Mouse (Mus musculus): ENCODE data around the gene Lrrc28. TPM values are rescaled to one million over a fixed set of nuclear protein-coding genes. Genes with fewer than 3 reads are reported as not detected.

Lrrc28 gene
- polyA plus RNA-seq, 1 experiment from 2014 or later = 22.3 TPM

DNA sequence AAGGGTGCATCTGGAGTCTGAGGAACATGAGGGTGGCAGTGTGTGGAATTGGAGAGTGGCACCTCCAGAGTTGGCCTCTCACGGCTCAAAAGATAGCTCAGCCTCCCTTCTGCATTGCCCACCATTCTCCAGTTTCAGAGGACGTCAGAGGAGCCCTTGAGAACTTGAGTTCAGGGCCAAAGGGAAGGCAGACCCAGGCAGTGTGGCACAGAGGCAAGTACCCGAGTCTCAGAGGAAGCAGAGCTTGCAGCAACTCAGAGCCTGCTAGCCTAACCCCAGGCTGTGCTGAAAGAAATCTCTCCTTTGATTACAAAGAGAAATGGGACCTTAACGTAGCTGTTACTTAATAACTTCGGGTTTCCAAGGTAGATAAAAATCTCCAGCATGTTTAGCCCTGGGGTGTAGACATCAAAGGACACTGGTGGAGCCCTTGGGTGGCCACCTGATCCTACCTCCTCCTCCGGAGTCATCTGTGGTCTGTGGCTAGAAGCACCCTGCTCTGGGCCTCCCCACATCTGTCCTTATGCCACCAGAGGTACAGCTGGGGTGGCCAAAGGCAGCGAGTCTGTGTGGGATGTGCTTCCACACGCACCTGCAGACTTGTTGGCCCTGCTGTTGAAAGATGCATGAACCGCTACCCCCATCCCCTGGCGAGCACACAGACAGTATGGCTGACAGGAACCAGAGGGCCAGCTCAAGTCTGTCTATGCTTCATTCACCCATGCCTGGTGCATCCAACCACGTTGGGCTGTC, 144.8 kb downstream of the Lrrc28 start:
- no peak; the same call in 1 of the 2 replicates for ATAC-seq (ENCODE audit: low FRiP score, low read depth)
- no peak overlapping the region for H3K4me3 ChIP-seq
- no peaks in the 10 kb centered on the region for H3K36me3 ChIP-seq
- H3K9me3 ChIP-seq = no peaks in the 10 kb centered on the region
- no peak overlapping the region for H3K9ac ChIP-seq
- H3K27ac ChIP-seq = no peak overlapping the region
- H3K4me2 ChIP-seq (replicated peaks) = no peak overlapping the region
- no peaks in the 10 kb centered on the region for H3K27me3 ChIP-seq
- 30% methylated on average over 11 of the region's 11 CpGs for WGBS
- peaks cover 36% of the 10 kb centered on the region for H3K4me1 ChIP-seq

DNA sequence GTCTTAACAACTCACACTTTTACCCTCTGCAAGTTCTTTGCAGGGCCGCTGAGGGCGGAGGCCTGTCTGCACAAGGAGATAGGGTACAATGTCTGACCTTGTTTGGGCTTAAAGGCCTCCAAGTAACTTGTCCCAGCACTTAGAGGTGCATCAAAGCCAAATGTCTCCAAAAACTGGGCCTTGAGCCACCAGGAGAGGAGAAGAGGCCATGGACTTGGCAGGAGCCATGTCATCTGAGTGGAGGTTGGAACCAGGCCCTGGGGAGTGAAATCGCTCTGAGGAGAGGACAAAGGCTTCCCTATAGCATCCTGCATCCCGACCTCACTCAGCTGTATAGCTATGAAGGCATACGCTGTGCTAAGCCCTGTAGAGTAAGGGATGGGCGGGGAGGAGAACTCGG, 145.6 kb downstream of the Lrrc28 start:
- no peak overlapping the region for H3K27ac ChIP-seq
- no peak for ATAC-seq (ENCODE audit: low FRiP score, low read depth)
- H3K4me2 ChIP-seq (replicated peaks) = no peak overlapping the region
- H3K9me3 ChIP-seq = no peaks in the 10 kb centered on the region
- no peak overlapping the region for H3K4me3 ChIP-seq
- H3K9ac ChIP-seq = no peak overlapping the region
- H3K36me3 ChIP-seq = no peaks in the 10 kb centered on the region
- no peaks in the 10 kb centered on the region for H3K27me3 ChIP-seq
- H3K4me1 ChIP-seq = peaks cover 36% of the 10 kb centered on the region
- WGBS = 90% methylated on average over 7 of the region's 7 CpGs

DNA sequence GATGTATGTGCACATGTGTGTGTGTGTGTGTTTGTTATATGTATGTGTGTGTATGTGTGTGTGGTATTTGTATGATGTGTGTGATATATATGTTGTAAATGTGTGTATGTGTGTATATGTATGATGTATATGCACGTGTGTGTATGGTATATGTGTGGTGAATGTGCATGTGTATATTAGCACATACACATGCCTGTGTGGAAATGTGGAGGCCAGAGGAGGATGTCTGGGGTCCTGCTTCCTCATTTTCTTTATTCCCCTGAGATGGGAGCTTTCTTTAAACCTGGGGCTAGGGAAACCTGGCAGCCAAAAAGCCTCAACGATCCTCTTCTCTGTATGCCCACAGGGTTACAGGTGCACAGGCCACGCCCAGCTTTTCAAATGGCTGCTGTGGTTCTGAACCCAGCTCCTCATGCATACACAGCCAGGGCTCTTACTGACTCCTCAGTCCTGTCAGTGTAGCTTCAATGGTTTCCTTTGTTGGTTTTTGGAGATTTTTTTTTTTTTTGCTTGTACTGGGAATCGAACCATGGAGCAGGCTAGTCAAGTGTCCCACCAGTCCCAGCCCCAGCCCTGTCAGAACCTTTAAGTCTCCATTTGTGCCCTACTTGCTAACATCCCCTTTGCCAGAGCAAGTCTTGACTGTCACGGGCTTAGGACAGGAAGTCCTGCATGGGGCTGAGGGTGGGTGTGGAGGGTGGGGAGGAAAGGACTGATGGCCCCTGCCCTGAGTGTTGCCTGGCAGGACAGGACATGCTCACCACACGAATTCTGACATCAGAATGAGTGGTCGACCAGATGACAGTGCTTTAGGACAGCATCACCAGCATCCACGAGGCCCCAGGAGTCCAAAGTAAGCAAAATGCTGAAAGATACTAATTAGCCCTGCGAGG, 151.0 kb downstream of the Lrrc28 start:
- Histone ChIP-seq H3K36me3 (no peaks in the 10 kb centered on the region), H3K4me3 (no peak overlapping the region), H3K27ac (no peak overlapping the region), H3K4me1 (0 out of 2 replicates have a peak, but pooled peaks cover 1% of the 10 kb centered on the region), H3K27me3 (no peaks in the 10 kb centered on the region), H3K9me3 (no peaks in the 10 kb centered on the region), H3K9ac (no peak overlapping the region), H3K4me2 (replicated peaks) (no peak overlapping the region)
- WGBS = 68% methylated on average over 9 of the region's 9 CpGs
- ATAC-seq (ENCODE audit: low FRiP score, low read depth) = no peak

DNA sequence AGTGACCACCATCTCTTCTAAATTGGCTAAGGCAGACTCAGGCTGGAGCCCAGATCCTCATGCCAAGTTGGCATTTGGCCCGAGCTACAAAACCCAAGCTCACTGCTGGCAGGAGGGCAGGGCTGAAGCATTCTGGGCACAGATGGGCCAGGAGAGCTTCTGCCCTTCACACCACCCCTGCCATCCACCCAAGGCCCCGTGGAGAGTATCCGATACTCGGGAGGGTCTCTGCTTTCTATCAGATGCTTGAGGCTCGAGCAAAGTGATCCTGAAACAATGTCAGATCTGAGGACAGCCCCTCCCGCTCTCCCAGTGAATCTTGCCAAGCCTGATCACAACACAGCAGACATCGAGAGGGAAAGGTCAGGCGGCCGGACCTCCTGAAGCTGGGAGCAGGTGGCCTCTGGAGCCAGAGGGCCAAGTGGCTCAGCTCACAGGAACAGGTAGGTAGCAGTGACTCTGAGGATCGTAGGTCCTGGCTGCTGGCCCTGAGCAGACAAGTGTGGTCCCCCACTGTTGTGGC, 157.1 kb downstream of the Lrrc28 start:
- no peaks in the 10 kb centered on the region for H3K9me3 ChIP-seq
- 81% methylated on average over 10 of the region's 10 CpGs for WGBS
- H3K27ac ChIP-seq = no peak overlapping the region
- no peak for ATAC-seq (ENCODE audit: low FRiP score, low read depth)
- H3K27me3 ChIP-seq = no peaks in the 10 kb centered on the region
- H3K4me2 ChIP-seq (replicated peaks) = no peak overlapping the region
- no peaks in the 10 kb centered on the region for H3K36me3 ChIP-seq
- no peak overlapping the region for H3K9ac ChIP-seq
- no peak overlapping the region for H3K4me3 ChIP-seq
- peaks cover 34% of the 10 kb centered on the region for H3K4me1 ChIP-seq

DNA sequence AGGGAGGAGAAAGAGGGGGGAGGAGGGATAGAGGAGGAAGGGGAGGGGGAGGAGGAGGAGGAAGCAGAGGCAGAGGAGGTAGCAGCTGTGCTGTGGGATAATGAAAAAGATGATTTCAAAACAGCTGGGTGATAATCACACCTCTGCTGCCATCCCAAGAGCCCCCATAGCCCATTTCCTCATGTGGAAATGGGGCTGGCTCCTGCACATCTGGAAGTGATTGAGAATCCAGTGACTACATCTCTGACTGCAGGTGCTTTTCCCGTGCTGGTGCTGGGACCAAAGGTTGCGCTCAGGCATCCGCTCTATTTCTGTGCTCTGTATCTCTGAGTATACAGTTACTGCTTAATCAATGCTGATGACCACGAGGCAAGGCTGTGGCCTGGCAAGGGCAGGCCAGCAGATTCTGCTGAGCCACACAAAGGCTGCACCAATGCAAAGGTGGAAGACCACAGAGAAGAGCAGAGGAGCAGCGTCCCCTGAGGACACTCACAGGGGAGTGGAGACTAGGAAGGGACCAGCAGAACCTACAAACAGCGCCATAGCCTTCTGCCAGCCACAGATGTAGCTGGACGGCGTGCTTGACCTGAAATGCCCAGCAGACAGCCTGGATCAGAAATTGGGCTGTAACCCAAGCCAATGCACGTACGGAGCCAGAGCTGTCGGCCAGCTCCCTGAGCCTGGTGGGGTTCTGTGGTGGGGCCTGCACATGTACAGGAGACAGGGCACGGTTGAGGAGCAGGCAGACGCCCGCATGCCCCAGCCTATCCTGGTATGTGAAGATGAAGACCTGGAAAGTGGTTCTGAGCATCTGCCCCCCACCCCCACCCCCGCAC, 157.9 kb downstream of the Lrrc28 start:
- no peaks in the 10 kb centered on the region for H3K36me3 ChIP-seq
- peaks cover 42% of the 10 kb centered on the region for H3K4me1 ChIP-seq
- 55% methylated on average over 15 of the region's 15 CpGs for WGBS
- no peaks in the 10 kb centered on the region for H3K27me3 ChIP-seq
- no peaks in the 10 kb centered on the region for H3K9me3 ChIP-seq
- H3K9ac ChIP-seq = no peak overlapping the region
- H3K4me3 ChIP-seq = no peak overlapping the region
- H3K4me2 ChIP-seq (replicated peaks) = 0 out of 2 replicates have a peak overlapping the region, but pooled peaks have one; percentile 16
- H3K27ac ChIP-seq = no peak overlapping the region
- ATAC-seq (ENCODE audit: low FRiP score, low read depth) = no peak

DNA sequence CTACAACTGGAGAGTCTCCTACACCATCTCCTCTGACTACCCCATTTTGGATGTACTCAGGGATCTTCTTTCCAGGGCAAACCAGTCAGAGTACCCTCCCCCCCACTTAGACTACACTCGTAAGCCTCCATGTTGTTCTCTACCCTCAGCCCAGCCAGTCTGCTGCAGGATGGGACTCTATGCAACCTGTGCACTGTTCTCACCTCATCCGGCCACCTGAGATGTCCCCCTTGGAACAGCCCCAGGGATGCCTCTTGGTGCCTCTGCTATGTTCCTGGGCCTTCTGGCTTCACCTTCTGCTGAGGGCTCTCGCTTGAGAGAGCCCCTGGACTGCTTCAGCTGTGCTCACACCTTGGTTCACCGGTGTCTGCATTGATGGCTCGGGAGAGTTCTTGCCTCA, 158.7 kb downstream of the Lrrc28 start:
- H3K36me3 ChIP-seq = no peaks in the 10 kb centered on the region
- H3K4me2 ChIP-seq (replicated peaks) = no peak overlapping the region
- ATAC-seq (ENCODE audit: low FRiP score, low read depth) = no peak
- H3K9me3 ChIP-seq = no peaks in the 10 kb centered on the region
- 67% methylated on average over 5 of the region's 5 CpGs for WGBS
- no peak overlapping the region for H3K27ac ChIP-seq
- H3K4me3 ChIP-seq = no peak overlapping the region
- no peaks in the 10 kb centered on the region for H3K27me3 ChIP-seq
- no peak overlapping the region for H3K9ac ChIP-seq
- peaks cover 44% of the 10 kb centered on the region for H3K4me1 ChIP-seq

DNA sequence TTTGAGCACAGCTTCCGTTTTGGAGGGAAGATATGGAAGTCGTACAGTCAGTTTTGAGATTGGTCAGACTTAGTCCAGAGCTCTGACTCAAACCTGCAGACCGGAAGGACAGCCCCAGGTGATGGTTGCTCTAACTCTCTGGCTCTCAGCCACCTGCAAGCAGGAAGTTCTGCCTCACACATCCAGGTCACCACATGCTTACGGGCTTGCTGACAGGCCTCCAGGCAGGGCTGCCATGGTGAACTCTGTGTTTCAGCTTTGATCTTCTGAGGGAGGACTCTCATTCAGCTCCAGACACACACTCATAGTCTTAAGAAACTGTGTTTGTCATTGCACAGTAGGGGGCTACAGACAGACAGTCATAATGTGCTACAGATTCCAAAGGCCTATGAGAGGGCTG, 161.4 kb downstream of the Lrrc28 start:
- Histone ChIP-seq H3K27me3 (no peaks in the 10 kb centered on the region), H3K27ac (no peak overlapping the region), H3K4me1 (peaks cover 54% of the 10 kb centered on the region), H3K4me3 (no peak overlapping the region), H3K9me3 (no peaks in the 10 kb centered on the region), H3K9ac (no peak overlapping the region), H3K36me3 (no peaks in the 10 kb centered on the region), H3K4me2 (replicated peaks) (no peak overlapping the region)
- WGBS = 79% methylated on average over 4 of the region's 4 CpGs
- no peak for ATAC-seq (ENCODE audit: low FRiP score, low read depth)

DNA sequence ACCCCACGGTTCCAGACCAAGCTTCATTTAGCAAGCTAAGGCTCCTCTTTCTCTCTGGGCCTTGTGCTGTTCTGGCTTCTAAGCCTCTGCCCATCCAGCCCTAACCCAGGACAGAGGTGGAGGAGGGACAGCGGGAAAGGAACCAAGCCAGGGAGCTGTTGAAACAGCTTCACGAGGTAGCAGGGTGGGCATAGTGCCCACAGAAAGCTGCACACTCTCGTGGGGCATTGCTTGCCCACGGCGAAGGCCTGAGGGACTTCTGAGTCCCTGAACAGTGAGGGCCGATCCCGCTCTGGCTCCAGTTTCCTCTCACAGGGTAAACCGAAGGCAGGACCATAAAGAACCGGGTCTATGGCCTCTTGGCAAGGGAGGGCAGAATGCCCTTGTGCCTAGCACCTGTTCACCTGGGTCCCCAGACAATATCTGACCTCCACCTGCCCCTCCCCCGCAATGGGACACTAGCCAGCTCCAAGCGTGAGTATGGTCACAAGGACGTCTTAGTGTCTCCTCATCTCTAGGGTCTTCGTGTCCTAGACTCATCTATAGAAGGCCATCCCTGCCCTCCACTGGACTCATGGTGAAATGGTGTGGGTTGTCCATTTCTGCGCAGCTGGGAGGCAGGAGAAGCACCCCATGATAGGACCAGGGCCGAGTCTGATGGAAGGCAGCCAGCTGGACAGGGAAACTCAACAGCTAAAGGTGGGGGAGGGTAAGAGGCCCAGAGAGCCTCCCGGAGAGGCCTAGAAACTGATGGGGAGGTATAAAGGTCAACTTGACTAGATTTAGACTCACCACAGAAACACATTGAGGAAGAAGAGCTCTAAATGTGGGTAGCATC, 165.3 kb downstream of the Lrrc28 start:
- H3K36me3 ChIP-seq = no peaks in the 10 kb centered on the region
- H3K4me3 ChIP-seq = no peak overlapping the region
- H3K27ac ChIP-seq = no peak overlapping the region
- H3K9me3 ChIP-seq = no peaks in the 10 kb centered on the region
- H3K4me1 ChIP-seq = peaks cover 39% of the 10 kb centered on the region
- WGBS = 84% methylated on average over 17 of the region's 17 CpGs
- ATAC-seq (ENCODE audit: low FRiP score, low read depth) = no peak
- H3K4me2 ChIP-seq (replicated peaks) = no peak overlapping the region
- H3K27me3 ChIP-seq = no peaks in the 10 kb centered on the region
- H3K9ac ChIP-seq = peak overlapping the region; percentile 15; the same call in 1 of the 2 replicates

DNA sequence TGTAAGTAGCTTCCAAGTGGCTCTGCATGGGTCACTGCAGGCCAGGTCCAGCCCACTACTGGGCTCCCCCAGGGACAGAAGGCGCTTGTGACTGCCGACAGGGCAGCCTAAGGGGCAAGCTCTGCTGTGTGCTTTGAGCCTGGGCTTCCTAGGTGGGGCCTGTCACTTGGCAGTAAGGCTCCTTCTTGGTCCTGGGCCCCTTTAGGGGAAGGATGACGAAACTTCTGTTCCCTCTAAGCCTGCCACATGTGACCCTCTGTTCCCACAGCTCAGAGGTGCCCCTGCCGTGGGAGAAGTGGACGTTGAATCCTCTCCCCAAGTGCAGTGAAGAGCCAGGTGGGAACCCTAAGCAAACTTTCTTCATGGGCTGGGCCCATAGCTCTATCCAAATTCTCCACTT, 165.9 kb downstream of the Lrrc28 start:
- Histone ChIP-seq H3K9ac (peak overlapping the region; percentile 15; the same call in 1 of the 2 replicates), H3K27me3 (no peaks in the 10 kb centered on the region), H3K27ac (no peak overlapping the region), H3K9me3 (no peaks in the 10 kb centered on the region), H3K4me2 (replicated peaks) (no peak overlapping the region), H3K36me3 (no peaks in the 10 kb centered on the region), H3K4me1 (peaks cover 44% of the 10 kb centered on the region), H3K4me3 (no peak overlapping the region)
- ATAC-seq (ENCODE audit: low FRiP score, low read depth) = no peak
- 63% methylated on average over 5 of the region's 5 CpGs for WGBS

DNA sequence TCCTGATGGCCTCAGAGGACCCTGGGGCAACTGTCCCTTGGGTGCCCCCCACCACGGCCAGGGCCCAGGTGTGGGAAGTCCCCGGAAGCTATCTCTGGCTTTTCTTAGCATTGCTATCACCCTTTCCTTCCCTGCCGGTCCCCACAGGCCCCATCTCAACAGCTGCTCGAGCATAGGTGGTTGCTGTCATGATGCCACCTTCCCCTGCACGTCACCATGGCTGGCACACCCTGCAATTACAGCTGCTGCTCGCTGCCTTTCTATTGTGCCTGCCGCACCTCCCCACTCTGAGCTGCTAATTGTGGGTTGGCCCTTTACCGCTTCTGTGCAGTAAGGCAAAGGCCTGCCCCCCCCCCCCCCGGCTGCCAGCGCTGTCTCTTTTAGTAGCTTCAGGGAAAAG, 167.1 kb downstream of the Lrrc28 start:
- no peaks in the 10 kb centered on the region for H3K27me3 ChIP-seq
- H3K4me3 ChIP-seq = no peak overlapping the region
- no peak overlapping the region for H3K9ac ChIP-seq
- H3K9me3 ChIP-seq = no peaks in the 10 kb centered on the region
- no peaks in the 10 kb centered on the region for H3K36me3 ChIP-seq
- WGBS = 59% methylated on average over 8 of the region's 10 CpGs
- no peak for ATAC-seq (ENCODE audit: low FRiP score, low read depth)
- no peak overlapping the region for H3K27ac ChIP-seq
- no peak overlapping the region for H3K4me2 ChIP-seq (replicated peaks)
- peaks cover 41% of the 10 kb centered on the region for H3K4me1 ChIP-seq

DNA sequence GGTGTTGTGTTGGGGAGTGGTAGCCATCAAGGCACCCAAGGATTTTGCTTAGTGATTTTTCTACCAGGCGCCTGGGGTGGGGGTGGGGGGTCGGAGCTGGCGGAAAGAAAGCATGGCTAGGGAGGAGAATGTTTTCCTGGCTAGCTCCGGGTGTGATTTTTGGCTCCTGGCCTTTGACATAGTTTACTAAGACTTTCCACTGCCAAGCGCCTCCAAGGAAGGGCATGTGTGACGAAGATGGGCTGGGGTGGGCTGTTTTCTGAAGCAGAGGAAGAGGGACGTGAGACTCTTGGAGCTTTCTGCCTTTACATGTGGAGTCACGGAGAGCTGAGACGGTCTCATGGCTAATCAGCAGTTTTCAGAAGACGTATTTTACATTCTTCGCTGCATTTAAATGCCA, 173.8 kb downstream of the Lrrc28 start:
- peak overlapping the region; percentile 65; the same call in 1 of the 2 replicates for H3K27ac ChIP-seq
- H3K4me2 ChIP-seq (replicated peaks) = peak overlapping the region; percentile 16; the same call in 1 of the 2 replicates
- peaks cover 35% of the 10 kb centered on the region for H3K4me1 ChIP-seq
- peak; percentile 73 for ATAC-seq (ENCODE audit: low FRiP score, low read depth)
- no peak overlapping the region for H3K9ac ChIP-seq
- H3K4me3 ChIP-seq = no peak overlapping the region
- 46% methylated on average over 11 of the region's 11 CpGs for WGBS
- no peaks in the 10 kb centered on the region for H3K27me3 ChIP-seq
- H3K9me3 ChIP-seq = no peaks in the 10 kb centered on the region
- no peaks in the 10 kb centered on the region for H3K36me3 ChIP-seq
